Comparison of ENCODE assay signal across 9 mouse cellular contexts in genomic region chr1:170459896-170460602, GRCm38 (mm10).
DNase-seq lines count a peak whose midpoint lies in the region; ATAC-seq lines count a peak whose summit lies in the region.
"Had no signal": no experiment of that assay in that cellular context is flagged by ENCODE, and none has a peak within 500 bp of the region (broad histone marks: within the 10 kb centered on the region; RNA-seq: fewer than 3 reads in every experiment).

No protein-coding gene starts in this region.

- H3K36me3 ChIP-seq in lung, embryonic 16.5 days (ENCODE audit: control insufficient read depth, insufficient read depth, low read length), result no peaks in the 10 kb centered on the region
- no peaks in the 10 kb centered on the region for H3K36me3 ChIP-seq in hindbrain, embryonic 11.5 days (ENCODE audit: control insufficient read depth, insufficient read depth, low read length)
- H3K36me3 ChIP-seq in midbrain, embryonic 16.5 days (ENCODE audit: control insufficient read depth, insufficient read depth, low read length), result no peaks in the 10 kb centered on the region
- H3K36me3 ChIP-seq: limb, embryonic 12.5 days had no signal

- H3K9me3 ChIP-seq in lung, embryonic 16.5 days (ENCODE audit: control insufficient read depth, low read length), result no peaks in the 10 kb centered on the region
- no peaks in the 10 kb centered on the region for H3K9me3 ChIP-seq in hindbrain, embryonic 11.5 days (ENCODE audit: control insufficient read depth, low read length)
- H3K9me3 ChIP-seq in midbrain, embryonic 16.5 days (replicated peaks; ENCODE audit: control insufficient read depth, low read length, poor library complexity, severe bottlenecking), result no peaks in the 10 kb centered on the region

- no peak overlapping the region for H3K27ac ChIP-seq in lung, embryonic 16.5 days (ENCODE audit: low read length)
- H3K27ac ChIP-seq in hindbrain, embryonic 11.5 days (ENCODE audit: low read depth, low read length), result no peak overlapping the region
- no peak overlapping the region for H3K27ac ChIP-seq in midbrain, embryonic 16.5 days (ENCODE audit: low read length)
- H3K27ac ChIP-seq: limb, embryonic 12.5 days had no signal

- ATAC-seq in lung, embryonic 16.5 days (ENCODE audit: low read depth), result peak; percentile 38; the same call in 1 of the 2 replicates
- ATAC-seq in hindbrain, embryonic 11.5 days (ENCODE audit: low FRiP score), result 0 out of 2 replicates have a peak, but pooled peaks have one; percentile 38
- peak; percentile 71 for ATAC-seq in midbrain, embryonic 16.5 days
- no peak for ATAC-seq in megakaryocyte progenitor cell, adult 5-6 weeks (replicated peaks; ENCODE audit: poor library complexity)

- H3K4me2 ChIP-seq in lung, embryonic 16.5 days (ENCODE audit: low read depth, low read length), result no peak overlapping the region
- H3K4me2 ChIP-seq in hindbrain, embryonic 11.5 days (replicated peaks; ENCODE audit: low read depth, low read length), result no peak overlapping the region
- no peak overlapping the region for H3K4me2 ChIP-seq in midbrain, embryonic 16.5 days (ENCODE audit: low read length)
- H3K4me2 ChIP-seq: limb, embryonic 12.5 days had no signal

- no peaks in the 10 kb centered on the region for H3K27me3 ChIP-seq in lung, embryonic 16.5 days (ENCODE audit: control insufficient read depth, insufficient read depth, low read depth, low read length)
- H3K27me3 ChIP-seq in hindbrain, embryonic 11.5 days (ENCODE audit: control insufficient read depth, insufficient read depth, low read length), result no peaks in the 10 kb centered on the region
- no peaks in the 10 kb centered on the region for H3K27me3 ChIP-seq in midbrain, embryonic 16.5 days (ENCODE audit: control insufficient read depth, insufficient read depth, low read depth, low read length)
- H3K27me3 ChIP-seq: limb, embryonic 12.5 days had no signal

- WGBS in lung, embryonic 16.5 days, result 56% methylated on average over 5 of the region's 5 CpGs
- whole genome bisulfite sequencing in hindbrain, embryonic 11.5 days, result 51% methylated on average over 5 of the region's 5 CpGs
- WGBS in midbrain, embryonic 16.5 days, result 56% methylated on average over 5 of the region's 5 CpGs

- H3K4me1 ChIP-seq in lung, embryonic 16.5 days (replicated peaks; ENCODE audit: control insufficient read depth, insufficient read depth, low read length), result peaks cover 6% of the 10 kb centered on the region
- H3K4me1 ChIP-seq in hindbrain, embryonic 11.5 days (replicated peaks; ENCODE audit: control insufficient read depth, insufficient read depth, low read length), result no peaks in the 10 kb centered on the region
- H3K4me1 ChIP-seq in midbrain, embryonic 16.5 days (ENCODE audit: control insufficient read depth, insufficient read depth, low read length), result no peaks in the 10 kb centered on the region
- H3K4me1 ChIP-seq: limb, embryonic 12.5 days had no signal

- intact Hi-C loops in gastrocnemius, postnatal 36 days (cut with DNase I), result no loop called here

- H3K9ac ChIP-seq in lung, embryonic 16.5 days (ENCODE audit: low read length), result no peak overlapping the region
- no peak overlapping the region for H3K9ac ChIP-seq in hindbrain, embryonic 11.5 days (ENCODE audit: low read depth, low read length)
- no peak overlapping the region for H3K9ac ChIP-seq in midbrain, embryonic 16.5 days (ENCODE audit: low read depth, low read length)
- H3K9ac ChIP-seq: limb, embryonic 12.5 days had no signal

- H3K4me3 ChIP-seq in lung, embryonic 16.5 days (ENCODE audit: low read length), result no peak overlapping the region
- H3K4me3 ChIP-seq in hindbrain, embryonic 11.5 days (ENCODE audit: low read depth, low read length), result no peak overlapping the region
- H3K4me3 ChIP-seq in midbrain, embryonic 16.5 days (ENCODE audit: low read depth, low read length), result no peak overlapping the region
- H3K4me3 ChIP-seq: limb, embryonic 12.5 days had no signal

- DNase-seq in lung, postnatal 4 days, result no peak
- peak; percentile 69 to 83 for DNase-seq in cerebellum, postnatal 10 days
- DNase-seq in hindbrain, embryonic 11.5 days (ENCODE audit: low spot score), result no peak
- DNase-seq in gastrocnemius, postnatal 36 days, result no peak
- DNase-seq in T-cell, adult 2 months (ENCODE audit: low spot score), result no peak

Comparison
In these comparisons a context has a peak if more than half of its experiments do, and no peak if none do; other contexts are left out.
1. DNase-seq: peak in cerebellum, postnatal 10 days (2 of 2); none in lung, postnatal 4 days (0 of 2), hindbrain, embryonic 11.5 days (single experiment), gastrocnemius, postnatal 36 days (0 of 2) and T-cell, adult 2 months (single experiment).